Mouse (Mus musculus) lung, adult 2 months (tissue): ENCODE data around the gene Slc25a45. TPM values are rescaled to one million over a fixed set of nuclear protein-coding genes. Genes with fewer than 3 reads are reported as not detected.

Experiments
- DNase-seq: peaks from one replicate; pipeline ENCODE4 v3.0.0; 2022
- H3K4me1 ChIP-seq: fragments of 200-500 bp; 2 replicates; pipeline ENCODE4 v1.6.1; 2011; ENCODE audit warnings: low read length; ENCODE audit not compliant: control insufficient read depth, insufficient read depth
- H3K4me3 ChIP-seq: fragments of 200-500 bp; replicated peaks from 2 replicates; pipeline ENCODE3; 2011; ENCODE audit warnings: low read depth, mild to moderate bottlenecking, control low read depth, low read length; ENCODE audit errors: extremely low read depth
- CTCF ChIP-seq: fragments of 200-500 bp; IDR thresholded peaks from 2 replicates; pipeline ENCODE4 v1.5.1; 2011; ENCODE audit warnings: mild to moderate bottlenecking, low read length, control low read depth; ENCODE audit not compliant: insufficient read depth
- POLR2A ChIP-seq: fragments of 200-500 bp; IDR thresholded peaks from 2 replicates; pipeline ENCODE4 v1.6.1; 2011; ENCODE audit warnings: low read depth, mild to moderate bottlenecking, control low read depth, low read length, borderline replicate concordance; ENCODE audit errors: extremely low read depth
- WGBS: fragments of 180-500 bp; shearing (Covaris S2); methylation state at CpG from one replicate; pipeline ENCODE4 v1.1.7; 2018; 5-methylcytosine and 5-hydroxymethylcytosine counted together
- polyA plus RNA-seq: library from polyadenylated mRNA; depleted of rRNA; stranded (reverse); fragments of >200 nt; gene quantifications from 2 replicates; pipeline ENCODE4 v1.2.3, GENCODE M21; 2012

The Slc25a45 gene
- polyA plus RNA-seq, 1 experiment, result 26.0 TPM

DNA sequence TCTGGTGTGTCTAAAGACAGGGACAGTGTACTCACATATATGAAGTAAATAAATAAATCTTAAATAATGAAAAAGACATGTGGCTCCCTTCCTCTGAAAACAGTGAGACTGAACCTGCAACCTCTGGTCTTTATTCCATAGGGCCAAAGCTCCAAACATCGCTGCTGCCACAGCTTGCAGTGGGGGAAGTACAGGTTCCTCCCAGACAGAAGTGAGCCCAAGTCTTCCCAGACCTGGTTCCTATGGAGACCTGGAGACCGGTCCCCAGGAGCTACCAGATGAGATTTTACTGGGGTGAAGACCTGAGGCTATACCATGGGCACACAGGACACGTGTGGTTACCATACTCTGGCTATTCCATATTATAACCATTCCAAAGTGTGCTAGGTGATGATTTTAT lies 26.7 kb upstream of the Slc25a45 start:
- TF ChIP-seq POLR2A, result no peak
- no peak for TF ChIP-seq CTCF
- 81% methylated on average over 3 of the region's 3 CpGs for WGBS
- peaks cover 29% of the 10 kb centered on the region for H3K4me1 ChIP-seq
- DNase-seq, result no peak
- no peak overlapping the region for H3K4me3 ChIP-seq

DNA sequence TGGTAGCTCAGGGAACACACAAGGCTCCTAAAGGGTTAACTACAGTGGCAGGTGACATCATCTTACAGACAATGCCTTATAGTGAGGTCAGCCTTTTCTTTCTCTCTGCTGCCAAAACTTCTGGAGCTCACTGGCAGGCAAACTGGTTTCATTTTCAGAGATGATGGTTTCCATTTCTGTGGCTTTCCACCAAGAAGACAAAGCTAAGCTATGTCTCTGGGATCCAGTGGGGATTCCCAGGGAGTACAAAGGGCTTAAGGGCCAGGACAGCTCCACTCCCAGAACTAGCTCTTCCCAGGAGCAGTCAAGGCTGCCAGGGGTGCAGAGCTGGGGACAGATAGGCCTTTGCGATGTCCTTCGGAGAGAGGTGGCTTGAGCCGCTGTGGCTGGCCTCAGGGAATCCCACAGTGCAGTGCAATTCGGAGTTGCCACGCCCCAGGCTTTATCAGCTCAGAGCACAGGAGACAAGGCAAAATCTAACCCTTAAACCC lies 26.1 kb upstream of the Slc25a45 start:
- TF ChIP-seq POLR2A, result no peak
- no peak for TF ChIP-seq CTCF
- H3K4me1 ChIP-seq, result peaks cover 29% of the 10 kb centered on the region
- 41% methylated on average over 5 of the region's 5 CpGs for WGBS
- H3K4me3 ChIP-seq, result no peak overlapping the region
- DNase-seq, result no peak

DNA sequence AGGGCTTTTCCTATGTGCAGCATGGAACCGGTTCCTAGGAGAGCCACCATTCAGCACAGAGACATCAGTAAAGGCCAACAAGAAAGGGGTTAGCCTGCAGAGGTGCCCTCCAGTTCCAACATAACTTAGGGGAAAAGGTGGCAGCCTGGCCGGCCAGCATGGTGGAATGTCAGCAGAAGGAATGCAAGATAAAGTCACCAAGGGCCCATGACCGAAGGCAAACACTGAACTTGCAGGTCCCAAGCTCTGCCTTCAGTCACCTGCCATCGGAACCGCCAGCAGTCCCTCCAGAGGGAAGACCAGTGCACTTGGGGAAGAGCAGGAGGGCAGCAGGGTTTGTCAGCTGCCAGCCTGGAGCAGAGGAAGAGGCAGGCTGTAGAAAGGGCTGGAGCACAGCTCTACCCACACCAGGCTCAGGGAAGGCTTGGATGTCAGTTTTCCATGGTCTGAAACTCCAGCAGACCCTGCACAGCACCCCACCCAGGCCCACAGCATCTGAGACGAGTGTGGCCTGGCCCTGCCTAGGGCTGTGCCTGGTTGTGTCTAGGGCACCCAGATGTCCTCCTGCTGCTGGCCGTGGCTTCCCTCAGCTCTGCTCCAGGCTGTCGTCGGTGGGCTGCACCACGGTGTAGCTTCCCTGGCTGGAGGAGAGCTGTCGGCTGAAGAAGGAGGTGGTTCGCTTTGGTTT lies 25.4 kb upstream of the Slc25a45 start:
- DNase-seq, result no peak

DNA sequence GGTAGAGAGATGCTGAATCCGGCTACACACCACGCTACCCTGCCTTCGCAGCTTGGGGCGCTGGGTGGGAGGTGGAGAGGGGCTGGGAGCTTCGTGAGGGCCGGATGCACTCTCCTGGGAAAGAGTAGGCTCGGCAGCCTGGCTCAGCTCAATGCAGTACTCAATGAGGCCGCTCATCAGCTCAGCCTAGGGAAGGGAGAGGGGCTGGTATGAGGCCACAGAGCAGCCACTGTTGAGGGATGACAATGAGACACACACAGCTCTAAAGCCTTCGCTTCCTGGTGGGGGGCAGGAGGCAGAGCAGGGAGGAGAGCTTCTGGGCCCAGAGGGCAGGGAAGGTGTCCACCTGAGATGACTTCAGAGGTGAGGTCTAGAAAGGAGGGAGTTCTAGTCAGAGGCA lies 21.0 kb upstream of the Slc25a45 start:
- WGBS, result 91% methylated on average over 9 of the region's 9 CpGs
- DNase-seq, result no peak
- no peak for TF ChIP-seq CTCF
- TF ChIP-seq POLR2A, result no peak
- Histone ChIP-seq H3K4me3 (no peak overlapping the region), H3K4me1 (peaks cover 1% of the 10 kb centered on the region; the same call in 1 of the 2 replicates)

More for the DNA sequence above, 25.4 kb upstream of the Slc25a45 start:
- Histone ChIP-seq H3K4me3 (no peak overlapping the region), H3K4me1 (peaks cover 28% of the 10 kb centered on the region)
- WGBS, result 73% methylated on average over 12 of the region's 12 CpGs
- TF ChIP-seq CTCF, result no peak
- TF ChIP-seq POLR2A, result no peak

DNA sequence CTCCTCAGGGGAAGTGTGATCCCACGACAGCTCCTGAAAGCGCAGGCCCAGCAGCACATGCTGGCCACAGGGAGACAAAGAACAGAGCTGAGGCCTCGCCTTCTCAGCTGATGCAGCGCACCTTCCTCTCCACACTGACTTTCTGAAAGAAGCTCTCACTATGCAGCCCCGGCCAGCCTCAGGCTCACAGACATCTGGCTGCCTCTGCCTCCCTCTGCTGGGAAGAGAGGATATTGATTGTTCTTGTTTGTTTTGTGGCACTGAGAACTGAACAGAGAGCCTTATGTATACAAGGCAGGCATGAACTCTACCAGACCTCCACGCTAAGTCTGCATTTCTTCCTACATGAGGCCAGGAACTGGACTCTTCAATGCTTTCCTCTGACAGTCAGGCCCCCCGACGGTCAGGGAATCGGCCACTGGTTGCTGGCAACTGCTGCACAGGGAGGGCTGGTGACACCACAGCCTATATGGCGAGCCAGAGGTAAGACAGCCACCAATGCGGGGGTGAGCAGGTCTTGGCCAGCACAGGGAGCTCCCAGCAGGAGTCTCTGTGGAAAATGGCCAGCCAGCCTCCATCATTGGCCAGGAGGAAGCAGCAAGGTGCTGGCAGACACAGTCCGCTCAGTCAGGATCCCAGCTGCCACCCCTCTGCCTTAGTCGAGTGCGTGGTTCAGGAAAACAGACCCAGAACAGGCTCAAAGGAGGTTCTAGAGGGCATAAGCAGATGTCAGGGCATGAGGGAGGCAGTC lies 15.1 kb upstream of the Slc25a45 start:
- Histone ChIP-seq H3K4me1 (no peaks in the 10 kb centered on the region), H3K4me3 (no peak overlapping the region)
- TF ChIP-seq POLR2A, result no peak
- TF ChIP-seq CTCF, result no peak
- 94% methylated on average over 14 of the region's 14 CpGs for WGBS
- DNase-seq, result no peak

DNA sequence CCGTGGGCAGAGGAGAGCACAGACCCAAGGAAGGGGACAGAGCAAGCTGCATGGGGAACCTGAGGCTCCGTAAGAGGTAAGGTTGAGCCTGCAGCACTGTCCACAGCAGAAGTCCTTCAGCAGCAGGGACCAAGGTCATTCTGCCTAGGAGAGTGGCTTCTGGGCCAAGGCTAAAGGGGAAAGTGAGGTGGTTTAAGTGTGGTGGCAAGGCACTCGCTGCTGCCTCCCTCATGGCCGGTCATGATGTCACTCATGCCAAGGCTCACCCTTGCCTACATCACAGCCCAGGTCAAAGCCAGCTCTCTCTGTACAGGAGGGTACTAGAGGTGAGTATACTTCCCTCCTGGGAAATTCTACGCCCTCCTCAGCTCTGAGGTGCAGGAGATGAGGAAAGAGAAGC lies 13.8 kb upstream of the Slc25a45 start:
- H3K4me1 ChIP-seq, result no peaks in the 10 kb centered on the region
- TF ChIP-seq CTCF, result no peak
- no peak for TF ChIP-seq POLR2A
- 96% methylated on average over 5 of the region's 5 CpGs for WGBS
- H3K4me3 ChIP-seq, result no peak overlapping the region
- no peak for DNase-seq

DNA sequence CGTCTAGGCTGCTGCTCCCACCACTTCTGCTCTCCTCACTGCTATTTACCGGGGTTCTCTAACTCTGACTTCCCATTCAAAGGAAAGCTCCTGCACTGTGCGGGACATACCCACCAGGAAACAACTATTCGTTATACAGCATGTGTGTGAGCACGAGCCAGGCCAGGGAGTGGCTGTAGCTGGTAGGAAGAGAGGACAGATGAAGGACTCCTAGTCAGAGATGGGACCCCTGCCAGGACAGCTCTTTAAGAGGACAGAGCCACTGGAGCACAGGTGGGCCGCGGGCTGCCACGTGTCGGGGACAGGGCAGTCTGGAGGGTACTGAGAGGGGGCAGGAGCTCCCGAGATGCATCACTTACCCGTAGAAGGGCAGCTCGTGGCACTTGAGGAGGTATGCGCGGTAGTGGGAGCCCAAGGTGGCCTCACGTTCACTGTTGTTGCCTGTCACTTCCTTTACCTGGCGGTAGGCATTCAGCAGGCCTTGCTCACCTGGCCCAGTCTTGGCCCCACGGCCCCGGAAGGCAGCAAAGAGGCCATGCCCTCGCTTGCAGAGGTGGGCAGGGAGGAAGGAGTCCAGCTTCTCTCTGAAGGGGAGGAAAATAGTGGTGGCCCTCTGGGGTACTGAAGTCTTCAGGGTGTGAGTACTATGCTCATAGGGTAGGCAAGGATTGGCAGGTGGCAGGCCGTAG lies 12.8 kb upstream of the Slc25a45 start:
- no peak overlapping the region for H3K4me3 ChIP-seq
- DNase-seq, result no peak
- TF ChIP-seq POLR2A, result no peak
- no peak for TF ChIP-seq CTCF
- no peaks in the 10 kb centered on the region for H3K4me1 ChIP-seq
- 85% methylated on average over 20 of the region's 20 CpGs for WGBS

DNA sequence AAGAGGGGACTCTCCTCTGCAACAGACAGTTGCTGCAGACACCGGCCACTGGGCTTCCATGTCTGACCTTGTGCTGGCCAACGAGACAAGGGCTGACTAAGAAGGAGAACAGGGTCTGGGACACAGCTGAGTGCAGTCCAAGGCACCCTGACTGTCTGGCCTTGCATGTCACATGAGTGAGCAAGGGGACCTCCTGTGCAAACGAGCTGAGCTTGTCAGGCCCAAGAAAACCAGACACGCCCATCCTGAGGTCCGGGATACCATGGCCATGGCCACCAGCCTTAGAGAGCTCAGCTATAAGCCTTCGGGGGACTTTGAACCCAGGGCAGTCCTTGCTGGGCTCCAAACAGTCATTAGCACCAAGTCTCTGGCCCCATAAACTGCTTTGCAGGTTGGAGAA lies 9.5 kb upstream of the Slc25a45 start:
- TF ChIP-seq POLR2A (no peak), CTCF (no peak)
- peaks cover 15% of the 10 kb centered on the region for H3K4me1 ChIP-seq
- WGBS, result 84% methylated on average over 6 of the region's 6 CpGs
- H3K4me3 ChIP-seq, result no peak overlapping the region
- no peak for DNase-seq

DNA sequence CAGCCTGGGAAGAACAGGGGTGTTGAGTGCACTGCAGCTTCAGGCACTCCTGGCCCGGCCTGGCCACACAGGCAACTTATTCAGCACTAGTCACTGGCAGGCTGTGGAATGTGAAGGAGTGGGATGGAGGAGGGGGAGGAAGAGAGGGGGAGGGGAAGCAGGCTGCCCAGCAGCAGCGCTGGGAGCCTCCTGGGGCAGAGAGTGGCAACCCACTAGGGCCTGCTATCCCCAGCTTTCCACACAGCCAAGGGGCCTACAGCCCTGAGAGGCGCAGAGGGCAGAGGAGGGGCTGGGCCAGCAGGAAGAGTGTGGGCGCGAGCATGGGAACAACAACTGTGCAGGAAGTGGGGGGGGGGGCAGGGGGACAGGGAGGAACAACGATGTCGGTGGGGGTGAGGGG lies 6.3 kb upstream of the Slc25a45 start:
- H3K4me1 ChIP-seq, result peaks cover 21% of the 10 kb centered on the region
- TF ChIP-seq CTCF (no peak), POLR2A (0 out of 2 replicates have a peak, but pooled peaks have one; percentile 1)
- H3K4me3 ChIP-seq, result peak overlapping the region; percentile 9
- WGBS, result 4% methylated on average over 7 of the region's 7 CpGs
- peak; percentile 52 for DNase-seq
